Comparison of ENCODE assay signal across 8 mouse cellular contexts in the genomic region with DNA sequence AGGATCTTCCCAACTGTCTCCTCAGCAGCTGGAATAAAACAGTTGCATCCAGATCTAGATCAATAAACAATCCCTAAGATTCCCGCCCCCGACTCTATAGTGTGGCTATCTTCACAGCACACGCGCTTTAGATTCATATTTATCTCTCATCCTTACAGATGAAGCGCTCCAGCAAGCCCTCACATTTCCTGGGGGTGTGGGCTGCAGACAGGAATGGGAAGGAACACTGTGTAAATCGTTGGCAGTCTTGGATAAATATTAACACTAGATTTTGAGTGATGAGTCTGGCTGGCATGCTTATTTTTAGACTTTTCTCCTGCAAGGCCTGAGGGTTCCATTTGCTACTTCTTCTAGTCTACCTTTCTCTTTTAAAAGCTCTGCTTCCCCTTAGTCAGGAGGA. TPM values are rescaled to one million over a fixed set of nuclear protein-coding genes. Genes with fewer than 3 reads are reported as not detected.
DNase-seq lines count a peak whose midpoint lies in the region; ATAC-seq lines count a peak whose summit lies in the region.

No protein-coding gene starts in this region.

- H3K4me2 ChIP-seq in heart, embryonic 15.5 days = peak overlapping the region; percentile 77
- H3K4me2 ChIP-seq in limb, embryonic 11.5 days (ENCODE audit: low read depth, severe bottlenecking) = peak overlapping the region; percentile 82
- peak overlapping the region; percentile 76 for H3K4me2 ChIP-seq in neural tube, embryonic 12.5 days (replicated peaks)

- no peaks in the 10 kb centered on the region for H3K27me3 ChIP-seq in heart, embryonic 15.5 days
- no peaks in the 10 kb centered on the region for H3K27me3 ChIP-seq in limb, embryonic 11.5 days (ENCODE audit: control insufficient read depth, insufficient read depth, low read length)
- H3K27me3 ChIP-seq in neural tube, embryonic 12.5 days (replicated peaks) = no peaks in the 10 kb centered on the region

- DNase-seq in right cerebral cortex, adult 18-20 months = peak; percentile 23
- DNase-seq in right cerebral cortex, postnatal 10 days (ENCODE audit: low spot score in 2 of 2) = no peak
- DNase-seq in limb, embryonic 11.5 days (ENCODE audit: low spot score) = no peak
- DNase-seq in spleen, postnatal 10 days (ENCODE audit: low spot score in 2 of 2) = no peak
- no peak for DNase-seq in adrenal gland, adult 8-10 months
- DNase-seq in gastrocnemius, postnatal 4 days (ENCODE audit: low spot score in 2 of 2) = no peak

- no peak for ATAC-seq in heart, embryonic 15.5 days (replicated peaks; ENCODE audit: insufficient number of reproducible peaks, insufficient read depth, low FRiP score, low read depth)
- ATAC-seq in limb, embryonic 11.5 days (ENCODE audit: insufficient number of reproducible peaks, low FRiP score, low TSS enrichment, low read depth) = no peak
- no peak for ATAC-seq in neural tube, embryonic 12.5 days (ENCODE audit: low FRiP score, low read depth)

- peak overlapping the region; percentile 88 for H3K4me3 ChIP-seq in heart, embryonic 15.5 days
- H3K4me3 ChIP-seq in limb, embryonic 11.5 days (ENCODE audit: low read depth, low read length) = peak overlapping the region; percentile 90
- peak overlapping the region; percentile 82 for H3K4me3 ChIP-seq in neural tube, embryonic 12.5 days

- H3K27ac ChIP-seq in heart, embryonic 15.5 days = peak overlapping the region; percentile 82
- no peak overlapping the region for H3K27ac ChIP-seq in limb, embryonic 11.5 days (replicated peaks; ENCODE audit: low read depth, low read length)
- H3K27ac ChIP-seq in neural tube, embryonic 12.5 days = no peak overlapping the region

- peak overlapping the region; percentile 83 for H3K9ac ChIP-seq in heart, embryonic 15.5 days
- peak overlapping the region; percentile 90 for H3K9ac ChIP-seq in limb, embryonic 11.5 days (ENCODE audit: low read length)
- H3K9ac ChIP-seq in neural tube, embryonic 12.5 days = peak overlapping the region; percentile 90

- WGBS in heart, embryonic 15.5 days = 12% methylated on average over 6 of the region's 6 CpGs
- WGBS in limb, embryonic 11.5 days = 52% methylated on average over 6 of the region's 6 CpGs
- 58% methylated on average over 6 of the region's 6 CpGs for WGBS in neural tube, embryonic 12.5 days

- H3K9me3 ChIP-seq in heart, embryonic 15.5 days (replicated peaks) = no peaks in the 10 kb centered on the region
- H3K9me3 ChIP-seq in limb, embryonic 11.5 days (ENCODE audit: control insufficient read depth, low read length) = no peaks in the 10 kb centered on the region
- no peaks in the 10 kb centered on the region for H3K9me3 ChIP-seq in neural tube, embryonic 12.5 days

- H3K36me3 ChIP-seq in heart, embryonic 15.5 days = peaks cover 15% of the 10 kb centered on the region; the same call in 1 of the 2 replicates
- peaks cover 3% of the 10 kb centered on the region; the same call in 1 of the 2 replicates for H3K36me3 ChIP-seq in limb, embryonic 11.5 days (ENCODE audit: control insufficient read depth, insufficient read depth, low read length)
- peaks cover 10% of the 10 kb centered on the region; the same call in 1 of the 2 replicates for H3K36me3 ChIP-seq in neural tube, embryonic 12.5 days

- peaks cover 33% of the 10 kb centered on the region for H3K4me1 ChIP-seq in heart, embryonic 15.5 days (replicated peaks)
- peaks cover 11% of the 10 kb centered on the region for H3K4me1 ChIP-seq in limb, embryonic 11.5 days (ENCODE audit: control insufficient read depth, insufficient read depth, low read length)
- H3K4me1 ChIP-seq in neural tube, embryonic 12.5 days = peaks cover 24% of the 10 kb centered on the region

RNA-seq across cellular contexts. Expression of gene Prdx6, which starts 1.6 kb away (rescaled TPM):
- polyA plus RNA-seq in heart, embryonic 15.5 days (2015; fragmentation: Nextera tagmentation; extraction: Ambion mirVana) = 302 and 315 TPM in 2 replicates
- 635 and 732 TPM in 2 replicates for polyA plus RNA-seq in limb, embryonic 11.5 days (2014; fragmentation: Nextera tagmentation; extraction: Ambion mirVana)
- 301 and 314 TPM in 2 replicates for polyA plus RNA-seq in neural tube, embryonic 12.5 days (2016; fragmentation: Nextera tagmentation; extraction: Ambion mirVana)
- total RNA-seq in adrenal gland, adult 8-10 months (2022) = 100 to 1,000 TPM; 240 to 766 (median 475) TPM
- 10 to 100 TPM; 75.6 to 81.5 TPM for total RNA-seq in gastrocnemius, postnatal 4 days (2021)
